Mouse (Mus musculus) bone marrow, adult 2 months (tissue): Measurements from ENCODE around the gene Cdkn2d.
"Not testable (repeated sequence)": the region's sequence is repeated elsewhere in the genome, so short reads cannot be mapped to it uniquely, and the experiment has no call there.

ENCODE experiments used
- CTCF ChIP-seq: fragments of 200-500 bp; IDR thresholded peaks from 2 replicates; pipeline ENCODE4 v1.5.1; 2011; ENCODE audit warnings: low read length, control low read depth; ENCODE audit not compliant: control insufficient read depth, insufficient read depth
- POLR2A ChIP-seq: fragments of 200-500 bp; IDR thresholded peaks from 2 replicates; pipeline ENCODE4 v1.6.1; 2011; ENCODE audit warnings: low read depth, mild to moderate bottlenecking, control low read depth, low read length, borderline replicate concordance; ENCODE audit not compliant: control insufficient read depth

GRCm38 (mm10) chr9:21269590-21269989, 21.6 kb downstream of the Cdkn2d start:
- TF ChIP-seq POLR2A, CTCF: not testable (repeated sequence)
